Mouse (Mus musculus): ENCODE measurements around the gene Olfr152. TPM values are rescaled to one million over a fixed set of nuclear protein-coding genes. Genes with fewer than 3 reads are reported as not detected.

The Olfr152 gene
- total RNA-seq (2021): not detected in 2 replicates
- long read RNA-seq, experiment 1: 0 reads
- long read RNA-seq, experiment 2: 0 reads

- no peak for DNase-seq
These were observed at the start of gene Olfr152 for GRCm38 (mm10) chr2:87779183-87779582. TSS of gene Olfr152 (plus strand) at chr2:87779483.

- DNase-seq: no peak
These were observed 39.4 kb upstream of the Olfr152 start, which contains the start of gene Olfr1138 for GRCm38 (mm10) chr2:87739878-87740277. TSS of gene Olfr1138 (minus strand) at chr2:87739978.

- no peak for DNase-seq
These were observed 35.8 kb upstream of the Olfr152 start, which contains the start of gene Olfr1140 for GRCm38 (mm10) chr2:87743452-87743851. TSS of gene Olfr1140 (plus strand) at chr2:87743752.

- DNase-seq: no peak
These were observed 25.4 kb upstream of the Olfr152 start, which contains the start of gene Olfr1141 for GRCm38 (mm10) chr2:87753891-87754290. TSS of gene Olfr1141 (minus strand) at chr2:87753991.

GRCm38 (mm10) chr2:87776143-87776542 lies 3.1 kb upstream of the Olfr152 start:
- DNase-seq: no peak

- no peak for DNase-seq
These were observed 21.0 kb downstream of the Olfr152 start, which contains the start of gene Olfr1143 for GRCm38 (mm10) chr2:87800292-87800691. TSS of gene Olfr1143 (plus strand) at chr2:87800592.

GRCm38 (mm10) chr2:87809522-87809921 lies 30.2 kb downstream of the Olfr152 start, which contains the start of gene Olfr1145:
TSS of gene Olfr1145 (plus strand) at chr2:87809822.
- no peak for DNase-seq

GRCm38 (mm10) chr2:87830233-87830632 lies 51.0 kb downstream of the Olfr152 start, which contains the start of gene Olfr1148:
TSS of gene Olfr1148 (plus strand) at chr2:87830533.
- DNase-seq: no peak

Other genes starting within 250 kb of the Olfr152 start
- gene Olfr153, start 247.7 kb upstream of the Olfr152 start, total RNA-seq (2021): not detected in 2 replicates
- gene Olfr1128, start 233.9 kb upstream of the Olfr152 start, total RNA-seq (2021): not detected in 2 replicates
- gene Olfr1129, start 205.6 kb upstream of the Olfr152 start, total RNA-seq (2021): not detected in 2 replicates
- not detected in 2 replicates for gene Olfr1130, start 173.3 kb upstream of the Olfr152 start, total RNA-seq (2021)
- not detected in 2 replicates for gene Olfr1131, start 152.4 kb upstream of the Olfr152 start, total RNA-seq (2021)
- not detected in 2 replicates for gene Olfr1132, start 141.9 kb upstream of the Olfr152 start, total RNA-seq (2021)
- gene Olfr1133, start 132.1 kb upstream of the Olfr152 start, total RNA-seq (2021): not detected in 2 replicates
- not detected in 2 replicates for gene Olfr1134, start 121.0 kb upstream of the Olfr152 start, total RNA-seq (2021)
- not detected in 2 replicates for gene Olfr1135, start 105.8 kb upstream of the Olfr152 start, total RNA-seq (2021)
- not detected in 2 replicates for gene Olfr1136, start 85.5 kb upstream of the Olfr152 start, total RNA-seq (2021)
- gene Olfr1137, start 66.3 kb upstream of the Olfr152 start, total RNA-seq (2021): not detected in 2 replicates
- gene Olfr1138, start 39.5 kb upstream of the Olfr152 start, total RNA-seq (2021): not detected in 2 replicates
- gene Olfr1140, start 35.7 kb upstream of the Olfr152 start, total RNA-seq (2021): not detected in 2 replicates
- gene Olfr1141, start 25.5 kb upstream of the Olfr152 start, total RNA-seq (2021): not detected in 2 replicates
- not detected in 2 replicates for gene Olfr1143, start 21.1 kb downstream of the Olfr152 start, total RNA-seq (2021)
- not detected in 2 replicates for gene Olfr1145, start 30.3 kb downstream of the Olfr152 start, total RNA-seq (2021)
- gene Olfr1148, start 51.0 kb downstream of the Olfr152 start, total RNA-seq (2021): not detected in 2 replicates
- not detected in 2 replicates for gene Olfr1150-ps1, start 64.5 kb downstream of the Olfr152 start, total RNA-seq (2021)
- gene Olfr1151, start 76.4 kb downstream of the Olfr152 start, total RNA-seq (2021): not detected in 2 replicates
- not detected in 2 replicates for gene Olfr1152, start 87.0 kb downstream of the Olfr152 start, total RNA-seq (2021)
- not detected in 2 replicates for gene Olfr1153, start 115.5 kb downstream of the Olfr152 start, total RNA-seq (2021)
- not detected in 2 replicates for gene Olfr1154, start 125.7 kb downstream of the Olfr152 start, total RNA-seq (2021)
- not detected in 2 replicates for gene Olfr1155, start 165.7 kb downstream of the Olfr152 start, total RNA-seq (2021)
- not detected in 2 replicates for gene Olfr1156, start 173.6 kb downstream of the Olfr152 start, total RNA-seq (2021)
- not detected in 2 replicates for gene Olfr1157, start 188.8 kb downstream of the Olfr152 start, total RNA-seq (2021)
- not detected in 2 replicates for gene Olfr74, start 195.2 kb downstream of the Olfr152 start, total RNA-seq (2021)
- not detected in 2 replicates for gene Olfr1158, start 210.6 kb downstream of the Olfr152 start, total RNA-seq (2021)
- not detected in 2 replicates for gene Olfr1160, start 228.8 kb downstream of the Olfr152 start, total RNA-seq (2021)
- gene Olfr1161, start 243.3 kb downstream of the Olfr152 start, total RNA-seq (2021): not detected in 2 replicates

All from adrenal gland, postnatal 14 days (tissue).